Mouse (Mus musculus): Measurements from ENCODE around the gene Syt12. TPM values are rescaled to one million over a fixed set of nuclear protein-coding genes. Genes with fewer than 3 reads are reported as not detected.
A peak's percentile ranks its signal among the peaks of the same experiment; 100 is the strongest.

The Syt12 gene
- polyA plus RNA-seq, 1 experiment from 2014 or later = 2.5 TPM

GRCm38 (mm10) chr19:4450666-4451065 lies 26.6 kb downstream of the Syt12 start:
- no peak for TF ChIP-seq CTCF (IDR thresholded peaks at IDR 0.05; ENCODE audit: low read depth)
- TF ChIP-seq EP300 (optimal IDR thresholded peaks at IDR 0.05) = no peak
- ATAC-seq (ENCODE audit: low FRiP score, low TSS enrichment) (peak; percentile 44; the same call in 1 of the 2 replicates), DNase-seq (ENCODE audit: low spot score) (peak; percentile 27)
- Histone ChIP-seq H3K27me3 (ENCODE audit: control insufficient read depth, insufficient read depth, low read length) (no peaks in the 10 kb centered on the region), H3K4me2 (replicated peaks; ENCODE audit: low read depth) (no peak overlapping the region), H3K9me3 (ENCODE audit: control insufficient read depth, low read length) (no peaks in the 10 kb centered on the region), H3K4me3 (ENCODE audit: low read depth, low read length) (no peak overlapping the region), H3K27ac (replicated peaks) (peak overlapping the region; percentile 56), H3K9ac (ENCODE audit: low read length) (no peak overlapping the region), H3K36me3 (ENCODE audit: control insufficient read depth, insufficient read depth, low read length) (no peaks in the 10 kb centered on the region), H3K4me1 (replicated peaks; ENCODE audit: control insufficient read depth, insufficient read depth) (no peaks in the 10 kb centered on the region)
- WGBS = 53% methylated on average over 5 of the region's 5 CpGs

- H3K27me3 ChIP-seq (ENCODE audit: control insufficient read depth, insufficient read depth, low read length) = no peaks in the 10 kb centered on the region
- WGBS = 85% methylated on average over 9 of the region's 9 CpGs
- peak; percentile 53 for ATAC-seq (ENCODE audit: low FRiP score, low TSS enrichment)
These were observed 28.0 kb downstream of the Syt12 start for GRCm38 (mm10) chr19:4449230-4449629.

GRCm38 (mm10) chr19:4447445-4447844 lies 29.8 kb downstream of the Syt12 start:
- H3K4me3 ChIP-seq (ENCODE audit: low read depth, low read length) = no peak overlapping the region
- DNase-seq (ENCODE audit: low spot score) (no peak), ATAC-seq (ENCODE audit: low FRiP score, low TSS enrichment) (no peak)
- no peaks in the 10 kb centered on the region for H3K27me3 ChIP-seq (ENCODE audit: control insufficient read depth, insufficient read depth, low read length)
- 89% methylated on average over 9 of the region's 9 CpGs for WGBS
- no peak overlapping the region for H3K9ac ChIP-seq (ENCODE audit: low read length)
- H3K4me1 ChIP-seq (replicated peaks; ENCODE audit: control insufficient read depth, insufficient read depth) = no peaks in the 10 kb centered on the region
- H3K4me2 ChIP-seq (replicated peaks; ENCODE audit: low read depth) = no peak overlapping the region
- TF ChIP-seq EP300 (optimal IDR thresholded peaks at IDR 0.05) (no peak), CTCF (IDR thresholded peaks at IDR 0.05; ENCODE audit: low read depth) (no peak)
- no peaks in the 10 kb centered on the region for H3K9me3 ChIP-seq (ENCODE audit: control insufficient read depth, low read length)
- no peak overlapping the region for H3K27ac ChIP-seq (replicated peaks)
- H3K36me3 ChIP-seq (ENCODE audit: control insufficient read depth, insufficient read depth, low read length) = no peaks in the 10 kb centered on the region

More at GRCm38 (mm10) chr19:4449230-4449629, 28.0 kb downstream of the Syt12 start:
- no peak overlapping the region for H3K4me2 ChIP-seq (replicated peaks; ENCODE audit: low read depth)
- no peak overlapping the region for H3K9ac ChIP-seq (ENCODE audit: low read length)
- TF ChIP-seq EP300 (optimal IDR thresholded peaks at IDR 0.05) (no peak), CTCF (IDR thresholded peaks at IDR 0.05; ENCODE audit: low read depth) (no peak)
- no peaks in the 10 kb centered on the region for H3K36me3 ChIP-seq (ENCODE audit: control insufficient read depth, insufficient read depth, low read length)
- H3K27ac ChIP-seq (replicated peaks) = 0 out of 2 replicates have a peak overlapping the region, but pooled peaks have one; percentile 46
- no peaks in the 10 kb centered on the region for H3K4me1 ChIP-seq (replicated peaks; ENCODE audit: control insufficient read depth, insufficient read depth)
- peak; percentile 73 for DNase-seq (ENCODE audit: low spot score)
- no peaks in the 10 kb centered on the region for H3K9me3 ChIP-seq (ENCODE audit: control insufficient read depth, low read length)
- H3K4me3 ChIP-seq (ENCODE audit: low read depth, low read length) = no peak overlapping the region

- whole genome bisulfite sequencing = 85% methylated on average over 8 of the region's 8 CpGs
These were observed 30.4 kb downstream of the Syt12 start for GRCm38 (mm10) chr19:4446661-4447420.

DNA sequence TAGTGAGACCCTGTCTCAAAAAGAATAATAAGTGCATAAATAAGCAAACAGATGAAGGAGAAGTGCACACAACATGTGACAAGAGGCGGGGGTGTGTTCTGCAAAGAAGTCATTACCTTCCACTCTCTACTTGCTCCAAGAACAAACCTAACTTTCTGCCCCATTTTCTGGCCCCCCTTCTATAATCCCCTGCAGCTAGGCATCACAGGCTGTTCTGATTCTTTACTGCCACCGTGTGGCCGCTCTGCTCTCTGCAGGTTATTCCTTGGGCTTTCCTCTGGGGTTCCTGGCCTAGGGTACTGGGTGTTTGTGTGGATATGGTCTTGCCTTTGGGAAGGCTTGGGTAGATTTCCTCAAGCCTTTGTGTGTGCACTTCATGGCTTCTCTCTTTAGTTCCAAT lies 34.8 kb downstream of the Syt12 start:
- H3K4me1 ChIP-seq (replicated peaks; ENCODE audit: control insufficient read depth, insufficient read depth) = peaks cover 3% of the 10 kb centered on the region; the same call in 1 of the 2 replicates
- peak overlapping the region; percentile 89; the same call in 1 of the 2 replicates for H3K27ac ChIP-seq (replicated peaks)
- TF ChIP-seq EP300 (optimal IDR thresholded peaks at IDR 0.05) = no peak
- TF ChIP-seq CTCF (IDR thresholded peaks at IDR 0.05; ENCODE audit: low read depth) = peak; percentile 93
- no peak overlapping the region for H3K4me2 ChIP-seq (replicated peaks; ENCODE audit: low read depth)
- no peaks in the 10 kb centered on the region for H3K27me3 ChIP-seq (ENCODE audit: control insufficient read depth, insufficient read depth, low read length)
- 14% methylated on average over 3 of the region's 3 CpGs for WGBS
- no peak overlapping the region for H3K4me3 ChIP-seq (ENCODE audit: low read depth, low read length)
- DNase-seq (ENCODE audit: low spot score) = peak; percentile 82
- H3K9me3 ChIP-seq (ENCODE audit: control insufficient read depth, low read length) = no peaks in the 10 kb centered on the region
- no peaks in the 10 kb centered on the region for H3K36me3 ChIP-seq (ENCODE audit: control insufficient read depth, insufficient read depth, low read length)
- H3K9ac ChIP-seq (ENCODE audit: low read length) = no peak overlapping the region
- no peak for ATAC-seq (ENCODE audit: low FRiP score, low TSS enrichment)

More at GRCm38 (mm10) chr19:4446661-4447420, 30.4 kb downstream of the Syt12 start:
- Histone ChIP-seq H3K4me2 (replicated peaks; ENCODE audit: low read depth) (no peak overlapping the region), H3K4me3 (ENCODE audit: low read depth, low read length) (no peak overlapping the region), H3K27ac (replicated peaks) (no peak overlapping the region), H3K27me3 (ENCODE audit: control insufficient read depth, insufficient read depth, low read length) (no peaks in the 10 kb centered on the region), H3K9me3 (ENCODE audit: control insufficient read depth, low read length) (no peaks in the 10 kb centered on the region), H3K9ac (ENCODE audit: low read length) (no peak overlapping the region), H3K4me1 (replicated peaks; ENCODE audit: control insufficient read depth, insufficient read depth) (no peaks in the 10 kb centered on the region), H3K36me3 (ENCODE audit: control insufficient read depth, insufficient read depth, low read length) (no peaks in the 10 kb centered on the region)
- DNase-seq (ENCODE audit: low spot score) (no peak), ATAC-seq (ENCODE audit: low FRiP score, low TSS enrichment) (no peak)
- TF ChIP-seq EP300 (optimal IDR thresholded peaks at IDR 0.05) (no peak), CTCF (IDR thresholded peaks at IDR 0.05; ENCODE audit: low read depth) (no peak)

DNA sequence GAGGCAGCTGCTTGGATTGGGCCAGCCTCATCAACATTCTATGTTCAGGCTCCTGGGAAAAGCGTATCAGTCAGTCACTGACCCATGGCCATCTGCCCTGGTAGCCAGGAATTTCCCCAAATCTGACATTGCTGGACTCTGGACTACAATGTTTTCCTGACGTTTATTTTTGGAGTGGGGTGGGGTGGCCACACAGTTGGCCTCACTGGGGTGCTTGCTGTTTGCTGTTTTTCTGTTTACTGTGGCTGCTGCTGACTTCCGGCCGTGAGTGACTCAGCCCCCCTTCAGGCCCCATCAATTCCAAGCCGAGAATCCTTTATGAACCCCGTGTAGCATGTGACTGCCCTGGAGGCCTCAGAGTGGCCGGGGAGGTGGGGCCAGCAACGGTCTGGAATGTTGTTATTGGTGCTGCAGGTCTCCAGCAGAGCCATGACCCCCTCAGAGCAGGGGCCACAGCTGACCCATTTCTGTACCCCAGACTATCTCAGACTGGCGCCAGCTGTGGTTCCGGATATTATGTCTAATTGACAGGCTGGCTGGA lies 35.6 kb downstream of the Syt12 start:
- H3K9ac ChIP-seq (ENCODE audit: low read length) = no peak overlapping the region
- peak; percentile 68 for DNase-seq (ENCODE audit: low spot score)
- peak overlapping the region; percentile 89 for H3K27ac ChIP-seq (replicated peaks)

More for the DNA sequence above, 35.6 kb downstream of the Syt12 start:
- ATAC-seq (ENCODE audit: low FRiP score, low TSS enrichment) = peak; percentile 67
- WGBS = 23% methylated on average over 10 of the region's 10 CpGs
- H3K4me2 ChIP-seq (replicated peaks; ENCODE audit: low read depth) = no peak overlapping the region
- H3K36me3 ChIP-seq (ENCODE audit: control insufficient read depth, insufficient read depth, low read length) = no peaks in the 10 kb centered on the region
- TF ChIP-seq CTCF (IDR thresholded peaks at IDR 0.05; ENCODE audit: low read depth) = no peak
- TF ChIP-seq EP300 (optimal IDR thresholded peaks at IDR 0.05) = no peak
- peaks cover 3% of the 10 kb centered on the region; the same call in 1 of the 2 replicates for H3K4me1 ChIP-seq (replicated peaks; ENCODE audit: control insufficient read depth, insufficient read depth)
- H3K4me3 ChIP-seq (ENCODE audit: low read depth, low read length) = no peak overlapping the region
- H3K9me3 ChIP-seq (ENCODE audit: control insufficient read depth, low read length) = no peaks in the 10 kb centered on the region
- H3K27me3 ChIP-seq (ENCODE audit: control insufficient read depth, insufficient read depth, low read length) = no peaks in the 10 kb centered on the region

Data from stomach, postnatal 0 days (tissue).